ENCODE assay signal across 15 mouse cellular contexts in genomic region chr19:45411000-45411399, GRCm38 (mm10). TPM values are rescaled to one million over a fixed set of nuclear protein-coding genes. Genes with fewer than 3 reads are reported as not detected.
A peak's percentile ranks its signal among the peaks of the same experiment; 100 is the strongest.
DNase-seq lines count a peak whose midpoint lies in the region; ATAC-seq and TF ChIP-seq lines count a peak whose summit lies in the region.
"Had no signal": no experiment of that assay in that cellular context is flagged by ENCODE, and none has a peak within 500 bp of the region (broad histone marks: within the 10 kb centered on the region; RNA-seq: fewer than 3 reads in every experiment).

No protein-coding gene starts in this region.

- no peaks in the 10 kb centered on the region for H3K27me3 ChIP-seq in intestine, postnatal 0 days (replicated peaks; ENCODE audit: control insufficient read depth, insufficient read depth, low read length)
- no peaks in the 10 kb centered on the region for H3K27me3 ChIP-seq in intestine, embryonic 15.5 days (replicated peaks)
- no peaks in the 10 kb centered on the region for H3K27me3 ChIP-seq in splenic B cell, adult 2 months (ENCODE audit: control insufficient read depth, insufficient read depth, low read length, poor library complexity, severe bottlenecking)
- H3K27me3 ChIP-seq: forebrain, embryonic 15.5 days; neural tube, embryonic 12.5 days had no signal

- 61% methylated on average over 2 of the region's 2 CpGs for WGBS in intestine, postnatal 0 days
- 65% methylated on average over 2 of the region's 2 CpGs for WGBS in intestine, embryonic 15.5 days
- 42% methylated on average over 2 of the region's 2 CpGs for WGBS in bone marrow, adult 2 months

- peak; percentile 19 to 30 for DNase-seq in B cell, adult 2 months
- DNase-seq in splenic B cell, adult 2 months (ENCODE audit: low read depth, low spot score): peak; percentile 39
- DNase-seq in cerebellum, adult 9-10 months: no peak
- DNase-seq in cerebellum, postnatal 14 days: no peak
- DNase-seq in retina, embryonic 14.5 days (ENCODE audit: low spot score): no peak
- DNase-seq: adrenal gland, adult 8-10 months; cerebellum, adult 11 months; left cerebral cortex, postnatal 4 days; right cerebral cortex, postnatal 25 days had no signal

- no peak overlapping the region for H3K9ac ChIP-seq in intestine, postnatal 0 days (ENCODE audit: low read depth, low read length)
- H3K9ac ChIP-seq in intestine, embryonic 15.5 days: no peak overlapping the region
- H3K9ac ChIP-seq: forebrain, embryonic 15.5 days; neural tube, embryonic 12.5 days had no signal

- H3K9me3 ChIP-seq in intestine, postnatal 0 days (ENCODE audit: control insufficient read depth): no peaks in the 10 kb centered on the region
- no peaks in the 10 kb centered on the region for H3K9me3 ChIP-seq in intestine, embryonic 15.5 days
- H3K9me3 ChIP-seq: forebrain, embryonic 15.5 days; heart, embryonic 10.5 days; neural tube, embryonic 12.5 days had no signal

- no peak overlapping the region for H3K4me2 ChIP-seq in intestine, postnatal 0 days (replicated peaks; ENCODE audit: low read depth)
- H3K4me2 ChIP-seq in intestine, embryonic 15.5 days (replicated peaks): no peak overlapping the region
- H3K4me2 ChIP-seq: forebrain, embryonic 15.5 days; neural tube, embryonic 12.5 days had no signal

- no peak overlapping the region for H3K27ac ChIP-seq in intestine, postnatal 0 days (ENCODE audit: low read depth, low read length)
- H3K27ac ChIP-seq in intestine, embryonic 15.5 days: no peak overlapping the region
- H3K27ac ChIP-seq in bone marrow, adult 2 months (ENCODE audit: control insufficient read depth, insufficient read depth, low read depth, low read length, poor library complexity): no peak overlapping the region
- H3K27ac ChIP-seq: forebrain, embryonic 15.5 days; heart, embryonic 10.5 days; neural tube, embryonic 12.5 days had no signal

- H3K4me1 ChIP-seq in intestine, postnatal 0 days (replicated peaks; ENCODE audit: control insufficient read depth, insufficient read depth, low read length): no peaks in the 10 kb centered on the region
- no peaks in the 10 kb centered on the region for H3K4me1 ChIP-seq in intestine, embryonic 15.5 days (replicated peaks)
- H3K4me1 ChIP-seq in bone marrow, adult 2 months (ENCODE audit: control insufficient read depth, insufficient read depth, low read length): no peaks in the 10 kb centered on the region
- H3K4me1 ChIP-seq: forebrain, embryonic 15.5 days; neural tube, embryonic 12.5 days had no signal

- TF ChIP-seq POLR2A in bone marrow, adult 2 months (IDR thresholded peaks at IDR 0.05; ENCODE audit: borderline replicate concordance, control insufficient read depth, low read depth, low read length): no peak

- no peak overlapping the region for H3K4me3 ChIP-seq in intestine, postnatal 0 days (ENCODE audit: low read depth, low read length)
- H3K4me3 ChIP-seq in intestine, embryonic 15.5 days (replicated peaks): no peak overlapping the region
- no peak overlapping the region for H3K4me3 ChIP-seq in bone marrow, adult 2 months (replicated peaks; ENCODE audit: control insufficient read depth, low read depth, low read length)
- H3K4me3 ChIP-seq: forebrain, embryonic 15.5 days; heart, embryonic 10.5 days; neural tube, embryonic 12.5 days had no signal

- TF ChIP-seq CTCF in intestine, postnatal 0 days (IDR thresholded peaks at IDR 0.05; ENCODE audit: low read depth): peak; percentile 46
- peak; percentile 42; the same call in 1 of the 2 replicates for TF ChIP-seq CTCF in bone marrow, adult 2 months (IDR thresholded peaks at IDR 0.05; ENCODE audit: control insufficient read depth, insufficient read depth, low read length)

- no peak for ATAC-seq in intestine, postnatal 0 days
- ATAC-seq in intestine, embryonic 15.5 days: no peak
- ATAC-seq: forebrain, embryonic 15.5 days had no signal

- H3K36me3 ChIP-seq in intestine, postnatal 0 days (ENCODE audit: control insufficient read depth, insufficient read depth): no peaks in the 10 kb centered on the region
- H3K36me3 ChIP-seq in intestine, embryonic 15.5 days: no peaks in the 10 kb centered on the region
- H3K36me3 ChIP-seq in splenic B cell, adult 2 months (ENCODE audit: control insufficient read depth, insufficient read depth, low read length, poor library complexity, severe bottlenecking): no peaks in the 10 kb centered on the region
- H3K36me3 ChIP-seq: forebrain, embryonic 15.5 days; neural tube, embryonic 12.5 days had no signal

RNA-seq across cellular contexts. Expression of gene Btrc, which starts 47.5 kb away (rescaled TPM):
- 11.9 and 12.3 TPM in 2 replicates for polyA plus RNA-seq in intestine, postnatal 0 days (2015; fragmentation: Nextera tagmentation; extraction: Ambion mirVana)
- 31.8 and 32.7 TPM in 2 replicates for polyA plus RNA-seq in intestine, embryonic 15.5 days (2015; fragmentation: Nextera tagmentation; extraction: Ambion mirVana)
- polyA plus RNA-seq in bone marrow, adult 2 months (2011; ENCODE audit: insufficient read depth, insufficient read length, low replicate concordance, missing spikeins): 41.4 and 47.7 TPM in 2 replicates

Comparison
In these comparisons a context has a peak if more than half of its experiments do, and no peak if none do; other contexts are left out.
1. DNase-seq: peak in B cell, adult 2 months (2 of 2) and splenic B cell, adult 2 months (single experiment); none in cerebellum, adult 9-10 months (single experiment), cerebellum, postnatal 14 days (0 of 2) and retina, embryonic 14.5 days (single experiment).